Mouse (Mus musculus): Measurements from ENCODE around the gene Aifm1.

Gene Aifm1

DNA sequence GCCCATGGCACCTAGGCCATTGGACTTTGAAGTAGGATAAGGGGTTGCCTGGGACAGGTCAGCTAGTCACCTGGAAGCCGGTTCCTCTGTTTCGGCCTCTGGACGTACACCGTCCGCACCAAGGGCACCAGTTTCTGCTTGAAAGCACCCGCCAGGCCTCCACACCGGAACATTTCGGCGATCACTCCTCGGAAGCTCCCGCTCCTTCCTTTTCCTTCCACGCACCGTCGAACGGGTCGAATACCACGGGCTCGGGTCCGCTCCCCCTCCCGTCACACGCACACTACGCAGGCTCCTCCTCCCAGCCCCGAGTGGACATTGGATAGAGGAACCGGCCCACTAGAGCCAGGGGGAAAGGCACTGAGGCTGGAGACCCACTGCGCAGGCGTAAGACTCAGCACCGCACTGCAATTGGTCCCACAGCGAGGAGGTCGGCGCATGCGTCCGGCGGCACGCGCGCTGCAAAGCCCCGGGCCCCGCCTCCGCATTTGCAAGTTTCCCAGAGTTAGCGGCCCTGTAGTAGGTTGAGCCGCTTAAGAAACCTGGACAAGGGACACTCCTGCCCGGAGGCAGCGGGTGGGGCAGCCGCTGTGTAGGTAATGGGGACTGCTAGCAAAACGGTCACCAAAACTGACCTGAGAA, at the start of gene Aifm1:
Gene Aifm1, minus strand, starts transcription at position 398 of the 642 bp plus-strand sequence.
- peak; percentile 89 for DNase-seq (ENCODE audit: low spot score)

DNA sequence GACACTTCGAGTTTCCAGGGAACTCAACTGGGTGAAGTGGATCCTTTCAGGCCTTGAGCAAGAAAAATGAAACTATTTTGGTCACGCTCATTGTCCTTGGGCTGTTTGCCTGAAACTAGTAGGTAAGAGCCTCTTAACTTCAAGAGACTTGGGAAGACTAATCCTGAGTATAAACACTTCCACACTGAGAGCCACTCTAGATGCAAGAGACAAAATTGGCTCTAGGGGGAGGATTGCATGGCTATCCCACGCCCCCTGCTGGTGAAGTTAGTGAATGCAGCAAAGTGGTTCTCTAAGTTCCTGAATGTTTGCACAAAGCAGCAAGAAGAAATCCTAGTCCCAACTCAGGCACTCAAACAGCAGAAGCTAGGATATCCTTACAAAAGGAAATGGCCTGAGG, 18.8 kb upstream of the Aifm1 start:
- peak; percentile 44 for DNase-seq (ENCODE audit: low spot score)

DNA sequence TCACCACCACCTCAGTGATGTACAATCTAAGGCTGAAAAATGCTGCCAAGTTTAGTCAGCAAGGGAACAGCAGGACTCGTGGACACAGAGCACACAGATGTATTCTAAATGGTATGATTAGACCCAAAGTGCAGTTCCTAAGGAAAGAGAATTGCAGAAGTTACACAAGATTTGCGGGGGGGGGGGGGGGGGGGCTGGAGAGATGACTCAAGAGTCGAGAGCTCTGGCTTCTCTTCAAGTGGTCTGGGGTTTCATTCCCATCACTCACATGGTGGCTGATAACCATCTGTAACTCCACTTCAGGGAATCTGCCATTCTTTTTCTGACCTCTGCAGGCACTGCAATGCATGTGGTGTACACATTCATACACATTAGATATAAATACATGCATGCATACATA, 13.1 kb upstream of the Aifm1 start:
- DNase-seq (ENCODE audit: low spot score), result no peak

DNA sequence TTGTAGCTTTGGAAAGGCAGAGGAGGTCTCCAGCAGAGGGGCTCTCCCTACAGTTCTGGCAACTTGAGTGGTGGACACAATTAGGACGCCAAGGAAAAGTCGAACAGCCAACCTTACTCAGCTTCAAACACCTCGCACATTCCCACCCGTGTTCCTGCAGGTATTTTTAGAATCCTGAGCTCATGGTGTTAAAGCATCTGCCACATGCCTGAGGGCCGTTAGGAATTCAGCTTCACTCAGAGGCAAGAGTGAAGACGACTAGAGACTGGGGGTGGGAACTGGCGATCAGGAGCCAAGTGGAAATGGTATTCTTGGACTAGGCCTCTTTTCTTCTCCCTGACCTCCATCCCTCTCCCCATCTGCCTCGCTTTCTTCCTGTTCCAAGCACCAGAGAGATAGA, 12.5 kb upstream of the Aifm1 start:
- no peak for DNase-seq (ENCODE audit: low spot score)

DNA sequence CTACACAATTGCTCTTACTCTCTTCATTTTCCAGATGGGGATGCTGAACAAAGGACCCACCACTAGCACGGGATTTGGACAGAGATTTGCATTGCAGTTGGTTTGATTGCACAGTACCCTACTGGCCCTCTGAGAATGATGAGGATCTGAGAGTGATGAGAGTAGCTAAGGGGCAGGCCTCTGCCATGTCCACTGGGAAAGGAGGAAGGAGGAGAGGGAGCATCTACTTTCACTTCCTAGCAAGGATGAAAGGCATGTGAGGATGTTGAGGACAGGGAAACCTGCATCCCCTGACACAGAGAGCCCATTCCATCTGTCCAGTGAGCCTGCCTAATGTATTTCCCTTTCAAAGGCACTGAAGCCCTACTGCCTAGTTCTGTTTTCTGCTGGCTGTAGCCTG, 12.0 kb upstream of the Aifm1 start:
- DNase-seq (ENCODE audit: low spot score), result no peak

DNA sequence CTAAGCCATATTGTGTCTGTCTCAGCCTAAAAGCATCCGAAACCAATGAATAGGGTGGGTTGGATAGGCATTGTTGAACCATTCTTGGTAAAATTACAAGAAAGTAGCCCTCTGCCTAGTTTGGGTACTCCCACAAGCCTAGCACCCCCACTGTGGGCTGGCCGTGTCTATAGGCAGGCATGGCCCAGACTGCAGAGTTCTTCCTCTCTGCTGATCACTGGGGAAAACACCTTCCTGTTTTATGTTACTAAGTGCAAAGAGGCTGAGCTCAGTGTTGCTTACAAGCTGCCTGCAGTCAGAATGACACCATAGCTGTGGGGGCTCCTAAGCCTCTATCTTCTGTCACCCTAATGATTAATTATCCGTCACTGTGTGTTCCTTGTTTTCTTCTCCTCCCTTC, 10.1 kb upstream of the Aifm1 start:
- DNase-seq (ENCODE audit: low spot score), result no peak

DNA sequence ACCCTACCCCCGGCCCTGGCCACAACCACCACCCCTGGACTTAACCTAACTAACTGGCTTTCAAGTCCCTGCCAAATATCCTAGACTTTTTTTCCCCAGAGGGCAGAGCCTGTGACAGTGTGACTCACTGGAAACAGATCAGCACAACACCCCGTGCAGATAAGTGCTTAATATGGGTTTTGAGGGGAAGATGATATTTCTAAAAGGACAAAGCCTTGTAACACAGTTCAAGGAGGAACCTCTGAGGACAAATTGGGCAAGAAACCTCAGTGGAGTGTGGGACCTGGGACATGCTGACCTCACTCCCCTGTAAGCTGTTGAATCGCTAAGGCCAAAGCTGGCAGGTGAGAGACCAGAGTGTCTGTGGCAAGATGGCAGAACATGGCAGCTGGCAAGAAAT, 8.3 kb upstream of the Aifm1 start:
- DNase-seq (ENCODE audit: low spot score), result no peak

DNA sequence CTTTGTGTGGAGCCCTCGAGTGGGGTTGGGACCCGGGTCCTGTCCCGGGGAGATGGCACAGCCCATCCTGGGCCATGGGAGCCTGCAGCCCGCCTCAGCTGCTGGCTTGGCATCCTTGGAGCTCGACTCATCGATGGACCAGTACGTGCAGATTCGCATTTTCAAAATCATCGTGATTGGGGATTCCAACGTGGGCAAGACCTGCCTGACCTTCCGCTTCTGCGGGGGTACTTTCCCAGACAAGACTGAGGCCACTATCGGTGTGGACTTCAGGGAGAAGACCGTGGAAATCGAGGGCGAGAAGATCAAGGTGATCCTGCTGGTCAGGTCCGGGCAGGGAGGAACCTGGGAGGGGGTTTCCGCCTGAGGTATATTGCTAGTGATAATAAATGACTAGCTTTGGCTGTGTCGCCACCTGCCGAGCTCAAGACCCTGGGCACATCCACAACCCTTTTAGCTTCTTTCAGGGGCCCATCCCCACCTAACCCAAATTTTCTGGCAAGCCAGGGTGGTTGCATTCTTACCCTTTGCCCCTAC, 6.3 kb upstream of the Aifm1 start:
- DNase-seq (ENCODE audit: low spot score), result no peak

DNA sequence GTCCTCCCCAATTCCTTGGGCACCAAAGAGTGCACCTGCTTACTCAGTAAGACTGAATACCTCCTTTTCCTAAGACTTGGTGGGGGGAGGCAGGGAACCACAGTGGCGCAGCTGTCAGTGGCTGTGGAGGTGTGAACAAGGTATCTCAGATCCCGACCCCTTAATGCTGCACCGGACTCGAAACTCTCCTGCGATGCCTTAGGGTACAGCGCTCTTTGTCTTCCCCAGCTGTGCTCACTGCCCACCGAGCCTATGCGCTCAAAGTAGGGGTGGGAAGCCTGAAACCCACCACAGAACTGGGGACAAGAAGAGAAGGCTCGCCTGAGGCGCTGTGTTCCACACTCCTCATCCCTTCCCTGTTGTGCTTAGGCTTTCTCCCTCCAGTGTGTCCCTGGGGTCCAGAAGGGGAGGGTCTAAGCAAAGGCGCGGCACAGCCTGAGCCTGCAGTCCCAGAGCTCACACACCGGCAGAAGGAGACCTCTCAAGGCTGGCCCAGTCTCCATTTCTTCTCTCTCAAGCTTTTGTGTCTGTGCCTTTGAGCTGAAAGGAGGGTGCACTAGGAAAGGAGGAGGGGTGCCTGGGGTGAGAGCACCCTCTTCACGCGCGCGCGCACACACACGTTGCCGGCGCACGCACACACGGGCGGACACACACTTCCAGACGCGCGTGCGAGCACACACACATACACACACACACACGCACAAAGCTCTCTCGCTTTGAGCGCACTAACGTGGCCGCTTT, 5.6 kb upstream of the Aifm1 start, which contains the start of gene Rab33a:
Gene Rab33a, plus strand, starts transcription at position 478 of the 741 bp plus-strand sequence.
- no peak for DNase-seq (ENCODE audit: low spot score)

DNA sequence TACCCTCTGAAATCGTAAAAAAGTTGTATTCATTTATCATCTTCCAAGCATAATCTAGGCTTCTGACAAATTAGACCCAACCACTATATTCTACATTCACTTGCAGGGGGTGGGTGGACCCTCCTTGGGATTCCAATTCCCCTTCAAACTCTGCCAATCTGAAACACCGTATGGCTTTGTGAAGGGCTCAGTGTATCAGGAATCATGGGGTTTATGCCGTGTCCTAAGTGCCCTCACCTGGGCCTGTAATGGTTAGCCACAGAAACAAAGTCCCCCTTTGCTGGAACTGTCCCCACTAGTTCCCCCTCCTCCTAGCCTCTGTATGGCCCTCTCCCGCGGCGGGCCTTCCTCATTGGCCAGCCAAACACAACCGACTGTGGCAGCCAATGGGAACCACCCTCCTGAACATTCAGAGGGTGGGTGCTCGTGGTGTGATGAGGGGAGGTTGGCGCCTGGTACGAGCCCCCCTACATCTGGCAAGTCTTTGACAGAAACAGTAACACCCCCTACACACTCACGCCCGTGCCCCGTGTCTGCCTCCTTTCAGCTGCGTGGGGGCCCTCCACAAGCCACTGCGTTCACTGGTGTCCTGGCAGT, 4.9 kb upstream of the Aifm1 start:
- no peak for DNase-seq (ENCODE audit: low spot score)

DNA sequence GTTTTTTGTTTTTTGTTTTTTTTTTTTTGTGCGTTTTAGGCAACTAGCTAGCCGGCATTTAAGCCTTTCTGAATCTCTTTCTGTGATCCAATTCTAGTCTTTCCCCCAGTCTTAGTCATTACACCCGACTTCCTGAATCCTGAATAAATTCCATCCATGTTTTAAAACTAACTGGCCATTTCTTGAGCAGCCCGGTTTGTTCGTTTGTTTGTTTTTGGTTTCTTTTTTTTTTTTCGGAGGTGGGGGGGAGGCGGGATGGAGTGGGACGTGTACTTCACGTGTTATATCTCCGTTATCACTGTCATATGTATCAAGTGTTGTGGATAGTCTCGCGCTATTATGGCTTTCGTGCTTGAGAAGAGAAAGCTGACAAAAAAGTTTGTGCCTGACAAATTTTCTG, 461 bp upstream of the Aifm1 start:
- peak; percentile 31 for DNase-seq (ENCODE audit: low spot score)

DNA sequence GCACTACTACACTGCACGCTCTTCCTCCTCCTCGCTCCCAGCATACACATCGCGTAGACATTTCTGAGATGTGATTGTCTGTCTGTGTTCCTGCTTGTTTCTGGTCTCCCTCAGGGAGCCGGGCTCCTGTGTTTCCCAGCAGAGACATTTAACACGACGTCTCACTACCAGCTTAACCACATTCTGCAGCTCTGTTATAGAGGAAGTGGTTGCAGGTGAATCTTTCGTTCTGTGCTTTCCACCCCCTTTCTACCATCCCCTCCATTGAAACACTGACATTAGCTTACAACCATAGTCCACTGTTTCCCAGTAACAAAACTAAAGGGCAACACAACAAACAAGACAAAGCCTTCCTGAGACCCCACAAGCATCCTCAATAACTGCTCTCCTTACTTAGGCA, 19.6 kb downstream of the Aifm1 start:
- DNase-seq (ENCODE audit: low spot score), result no peak

DNA sequence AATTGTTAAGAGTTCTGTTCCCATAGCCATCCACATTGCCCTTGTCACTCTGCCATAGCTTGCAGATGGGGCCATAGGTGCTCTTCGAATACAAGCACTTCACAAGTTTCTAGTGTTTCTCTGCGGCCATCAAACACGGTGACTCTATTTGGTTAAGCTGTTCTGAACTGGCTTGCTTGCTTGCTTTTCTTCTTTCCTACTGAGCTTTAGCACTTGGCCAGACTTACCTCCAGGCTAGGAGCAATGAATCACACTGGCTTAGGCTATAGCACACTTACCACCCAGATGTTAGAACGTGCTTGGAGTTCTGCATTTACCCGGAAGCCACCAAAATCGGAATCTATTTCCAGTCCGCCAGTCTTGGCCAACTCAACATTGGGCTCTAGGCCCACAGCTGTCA, 31.7 kb downstream of the Aifm1 start:
- no peak for DNase-seq (ENCODE audit: low spot score)

DNA sequence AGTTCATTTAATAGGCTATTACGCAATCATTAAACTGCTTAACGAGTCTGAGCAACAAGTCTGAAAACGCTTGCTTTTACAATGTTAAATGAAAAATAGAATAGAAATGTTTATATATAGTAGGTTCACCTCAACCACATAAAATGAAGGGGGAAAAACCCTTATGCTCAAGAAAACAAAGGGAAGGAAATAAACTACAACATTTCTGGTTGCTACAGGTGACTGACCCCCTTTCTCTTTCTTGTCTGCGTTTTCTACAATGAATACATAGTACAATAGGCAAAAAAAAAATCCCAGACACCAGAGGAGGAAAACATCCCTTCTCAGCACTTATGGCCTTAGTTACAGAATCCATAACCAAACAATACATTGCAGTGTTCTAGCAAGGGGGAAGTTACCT, 32.3 kb downstream of the Aifm1 start:
- no peak for DNase-seq (ENCODE audit: low spot score)

DNA sequence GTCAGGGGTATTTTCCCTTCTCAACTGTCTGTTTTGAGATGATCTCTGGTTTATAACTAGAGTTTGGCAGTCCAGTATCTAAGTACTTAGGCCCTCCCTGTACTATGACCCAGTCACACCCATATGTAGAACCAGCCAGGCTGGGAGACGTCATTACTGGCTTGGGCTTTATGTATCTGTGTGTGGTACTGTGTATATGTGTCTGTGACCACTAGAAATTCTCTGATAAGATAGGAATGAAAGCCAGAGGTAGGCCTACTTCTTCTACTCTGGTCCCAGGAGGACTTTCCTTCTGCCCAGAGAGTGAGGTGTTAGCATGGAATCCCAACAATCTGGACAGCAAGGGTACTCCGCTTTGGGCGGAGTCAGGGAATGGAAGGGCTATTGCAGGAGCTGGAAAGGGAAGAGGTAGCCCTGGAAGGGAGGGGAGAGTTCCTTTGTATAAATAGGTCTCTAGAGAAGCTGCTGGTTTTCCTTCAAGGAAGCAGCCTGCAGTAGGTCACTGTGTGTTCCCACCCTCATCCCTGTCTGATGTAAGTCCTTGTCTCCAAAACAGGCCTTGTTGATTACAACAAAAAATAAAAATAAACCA, 45.9 kb downstream of the Aifm1 start:
- DNase-seq (ENCODE audit: low spot score), result no peak

DNA sequence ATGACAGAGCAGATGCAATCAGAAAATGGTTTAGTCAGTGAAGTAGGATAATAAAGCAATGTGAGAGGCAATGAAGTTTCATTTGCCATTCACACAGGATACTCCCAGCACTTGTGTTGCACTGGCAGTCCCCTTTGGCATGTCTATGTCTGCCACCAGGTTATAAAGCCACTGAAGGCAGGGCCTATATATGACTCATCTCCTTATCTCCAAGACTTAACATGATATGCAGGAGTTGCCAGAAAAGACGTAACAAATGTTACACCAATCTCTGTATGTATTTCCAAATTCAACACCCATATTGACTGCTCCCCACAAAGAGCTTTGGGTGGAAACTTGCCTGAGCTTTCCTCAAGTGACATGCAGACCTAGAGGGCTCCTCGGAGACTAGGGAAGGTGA, 47.2 kb downstream of the Aifm1 start:
- DNase-seq (ENCODE audit: low spot score), result no peak

DNA sequence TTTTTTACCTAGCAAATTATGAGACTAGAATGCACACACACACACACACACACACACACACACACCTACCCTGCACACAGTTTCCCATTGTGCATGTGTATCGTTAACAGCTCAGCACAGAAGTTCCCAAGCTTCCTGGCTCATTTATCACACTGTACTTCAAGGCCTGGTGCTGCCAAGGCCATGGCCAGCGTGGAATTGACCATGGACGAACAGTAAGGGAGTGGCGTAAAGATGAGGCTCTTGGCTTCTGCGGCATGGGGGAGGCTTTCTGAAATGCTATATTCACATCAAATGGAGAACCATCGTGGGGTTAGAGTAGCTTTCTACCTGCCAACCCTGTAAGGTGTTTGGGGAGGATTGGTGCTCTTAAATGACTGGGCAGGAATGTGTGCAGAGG, 48.9 kb downstream of the Aifm1 start:
- no peak for DNase-seq (ENCODE audit: low spot score)

DNA sequence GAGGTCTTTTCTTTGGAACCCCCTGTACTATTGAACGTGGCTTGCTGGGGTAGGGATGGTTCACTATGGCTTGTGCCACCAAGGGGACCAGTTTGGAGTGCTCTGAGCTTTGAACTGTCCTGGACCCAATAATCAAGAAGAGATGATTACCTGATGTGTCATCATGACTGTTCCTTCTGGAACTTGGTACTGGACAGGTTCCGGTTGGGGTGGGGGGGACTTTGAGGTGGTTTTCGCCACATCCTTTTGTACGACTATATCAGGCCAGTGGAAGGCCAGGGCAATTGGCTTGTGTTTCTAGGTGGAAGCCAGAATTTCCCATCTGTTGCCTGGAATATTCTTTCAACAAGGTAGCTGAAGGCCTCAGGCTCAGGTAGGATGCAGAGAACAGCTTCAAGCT, 49.7 kb downstream of the Aifm1 start:
- no peak for DNase-seq (ENCODE audit: low spot score)

DNA sequence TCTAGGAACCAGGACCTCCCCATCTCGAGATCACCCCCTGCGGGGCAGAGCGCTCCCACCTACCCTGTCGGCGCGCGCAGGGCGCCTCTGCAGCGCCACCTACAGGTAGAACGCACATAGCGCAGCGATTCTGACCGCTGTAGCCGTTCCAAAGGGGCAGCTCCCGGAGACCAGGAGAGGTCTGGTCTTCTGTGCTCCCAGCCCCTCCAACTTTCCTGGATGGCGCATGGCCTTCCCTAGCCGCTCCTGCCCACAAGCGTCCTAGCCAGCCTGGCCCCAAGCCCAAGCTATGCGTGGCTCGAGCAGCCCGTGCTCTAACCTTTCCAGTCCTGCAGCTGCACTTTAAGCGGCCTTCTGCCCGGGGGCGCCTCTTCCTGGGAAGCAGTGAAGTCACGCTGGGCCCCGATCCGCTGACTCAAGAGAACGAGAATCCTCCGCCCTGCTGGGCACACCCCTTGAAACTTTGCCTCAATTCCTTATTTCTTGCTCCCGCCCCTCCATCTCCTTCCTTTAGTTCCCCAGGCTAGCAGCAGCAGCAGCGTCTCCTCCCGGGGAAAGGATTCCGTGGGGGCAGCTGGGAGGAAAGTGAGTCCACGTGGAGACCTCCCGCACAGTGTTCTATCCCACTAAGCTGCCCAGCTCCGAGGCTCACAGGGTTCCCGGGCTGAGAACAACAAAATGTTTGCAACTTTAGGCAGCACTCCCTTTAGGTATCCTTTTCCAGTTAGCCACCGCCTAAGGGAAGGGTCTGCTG, 50.4 kb downstream of the Aifm1 start, which contains the start of gene Elf4:
Gene Elf4, minus strand, starts transcription at position 379 of the 754 bp plus-strand sequence.
- peak; percentile 50 for DNase-seq (ENCODE audit: low spot score)

DNA sequence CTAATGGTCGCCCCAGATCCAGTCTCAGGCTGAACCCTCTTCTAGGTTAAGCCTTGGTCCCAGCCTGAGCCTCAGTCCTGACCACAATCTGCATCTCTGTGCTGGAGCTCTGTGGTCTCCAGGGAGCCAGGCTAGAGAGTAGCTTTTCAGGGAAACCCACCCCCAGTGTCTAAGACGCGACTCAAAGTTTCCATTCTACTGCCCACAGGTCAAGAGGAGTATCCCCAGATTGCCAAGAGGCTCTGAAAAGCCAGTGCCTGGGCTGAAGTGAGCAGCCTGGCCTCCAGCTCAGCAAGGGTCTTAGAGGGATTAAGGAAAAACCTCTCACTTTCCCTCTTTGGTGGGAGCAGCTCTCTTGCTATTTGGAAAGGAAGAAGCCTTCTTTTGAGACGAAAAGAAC, 51.1 kb downstream of the Aifm1 start:
- no peak for DNase-seq (ENCODE audit: low spot score)

DNA sequence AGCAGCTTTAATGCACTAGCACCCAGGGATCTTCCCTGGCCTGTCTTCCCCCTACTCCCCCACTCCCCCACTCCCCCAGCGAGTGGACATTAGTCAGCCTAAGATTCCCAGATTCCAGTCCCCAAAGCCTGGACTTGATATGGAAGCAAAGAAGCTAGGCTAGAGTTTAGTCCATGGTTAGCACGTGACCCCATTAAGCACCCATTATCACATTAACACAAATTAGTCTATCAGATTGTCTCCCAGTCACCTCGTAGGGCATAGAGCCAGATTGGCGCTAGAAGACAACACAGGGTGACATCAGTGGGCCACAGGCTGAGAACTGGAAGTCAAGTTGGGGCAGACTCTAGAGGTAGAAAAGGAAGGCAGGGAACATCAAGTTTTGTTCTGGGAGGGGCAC, 52.4 kb downstream of the Aifm1 start:
- peak; percentile 35 for DNase-seq (ENCODE audit: low spot score)

DNA sequence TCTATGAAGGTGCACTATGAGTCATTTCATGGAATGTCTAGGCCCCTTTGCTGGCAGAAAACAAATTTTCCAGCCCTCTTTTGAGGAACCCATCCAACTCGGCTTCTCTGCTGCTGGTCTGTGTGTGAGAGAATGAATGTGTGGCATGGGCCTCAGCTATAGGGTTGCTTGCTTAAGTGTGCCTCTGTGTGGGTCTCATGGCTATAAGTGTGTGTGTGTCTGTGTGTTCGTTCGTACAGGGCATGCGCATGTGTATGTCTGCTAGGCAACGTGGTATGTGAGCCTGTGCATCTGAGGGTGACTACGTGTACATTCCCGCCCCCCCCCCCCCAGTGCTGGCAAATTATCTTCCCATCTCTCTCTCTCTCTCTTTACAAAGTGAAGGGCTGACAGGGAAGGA, 52.9 kb downstream of the Aifm1 start:
- no peak for DNase-seq (ENCODE audit: low spot score)
